Mouse (Mus musculus): ENCODE data around the gene Hs2st1. TPM values are rescaled to one million over a fixed set of nuclear protein-coding genes. Genes with fewer than 3 reads are reported as not detected.
A peak's percentile ranks its signal among the peaks of the same experiment; 100 is the strongest.

The Hs2st1 gene
- total and polyA plus RNA-seq, 2 experiments, result 1.9 to 6.0 TPM

GRCm38 (mm10) chr3:144597121-144597520 is 27.1 kb upstream of the Hs2st1 start:
- no peak overlapping the region for H3K4me3 ChIP-seq (ENCODE audit: insufficient read depth, low read depth, low read length)
- H3K4me1 ChIP-seq (ENCODE audit: control insufficient read depth, insufficient read depth, low read length), result no peaks in the 10 kb centered on the region
- peaks cover 1% of the 10 kb centered on the region; the same call in 1 of the 2 replicates for H3K79me2 ChIP-seq (ENCODE audit: control insufficient read depth, insufficient read depth, low read length)
- no peak overlapping the region for H3K27ac ChIP-seq (replicated peaks; ENCODE audit: insufficient read depth, low read depth, low read length)
- peaks cover 29% of the 10 kb centered on the region for H3K36me3 ChIP-seq (ENCODE audit: control insufficient read depth, insufficient read depth, low read length)
- H3K9ac ChIP-seq (ENCODE audit: low read depth, low read length), result no peak overlapping the region
- TF ChIP-seq POLR2A (IDR thresholded peaks at IDR 0.05; ENCODE audit: extremely low read depth, insufficient read depth, low read length), result no peak
- TF ChIP-seq CTCF (IDR thresholded peaks at IDR 0.05; ENCODE audit: low read depth, low read length), result no peak
- WGBS, result 92% methylated on average over 4 of the region's 4 CpGs
- no peak for DNase-seq (ENCODE audit: extremely low read depth, low read depth, low spot score)
- H3K27me3 ChIP-seq (ENCODE audit: control insufficient read depth, insufficient read depth, low read length), result no peaks in the 10 kb centered on the region

GRCm38 (mm10) chr3:144592992-144593785 is 23.2 kb upstream of the Hs2st1 start:
- Histone ChIP-seq H3K27ac (replicated peaks; ENCODE audit: insufficient read depth, low read depth, low read length) (no peak overlapping the region), H3K4me3 (ENCODE audit: insufficient read depth, low read depth, low read length) (no peak overlapping the region), H3K36me3 (ENCODE audit: control insufficient read depth, insufficient read depth, low read length) (peaks cover 37% of the 10 kb centered on the region), H3K27me3 (ENCODE audit: control insufficient read depth, insufficient read depth, low read length) (no peaks in the 10 kb centered on the region), H3K9ac (ENCODE audit: low read depth, low read length) (no peak overlapping the region), H3K79me2 (ENCODE audit: control insufficient read depth, insufficient read depth, low read length) (peaks cover 13% of the 10 kb centered on the region; the same call in 1 of the 2 replicates), H3K4me1 (ENCODE audit: control insufficient read depth, insufficient read depth, low read length) (no peaks in the 10 kb centered on the region)
- WGBS, result 92% methylated on average over 9 of the region's 9 CpGs
- TF ChIP-seq CTCF (IDR thresholded peaks at IDR 0.05; ENCODE audit: low read depth, low read length), result no peak
- no peak for DNase-seq (ENCODE audit: extremely low read depth, low read depth, low spot score)

GRCm38 (mm10) chr3:144589189-144589890 is 19.4 kb upstream of the Hs2st1 start:
- H3K9ac ChIP-seq (ENCODE audit: low read depth, low read length), result no peak overlapping the region
- peaks cover 16% of the 10 kb centered on the region for H3K36me3 ChIP-seq (ENCODE audit: control insufficient read depth, insufficient read depth, low read length)
- H3K4me1 ChIP-seq (ENCODE audit: control insufficient read depth, insufficient read depth, low read length), result peaks cover 16% of the 10 kb centered on the region
- no peak overlapping the region for H3K27ac ChIP-seq (replicated peaks; ENCODE audit: insufficient read depth, low read depth, low read length)
- no peak for DNase-seq (ENCODE audit: extremely low read depth, low read depth, low spot score)
- H3K27me3 ChIP-seq (ENCODE audit: control insufficient read depth, insufficient read depth, low read length), result no peaks in the 10 kb centered on the region
- no peak for TF ChIP-seq CTCF (IDR thresholded peaks at IDR 0.05; ENCODE audit: low read depth, low read length)
- TF ChIP-seq POLR2A (IDR thresholded peaks at IDR 0.05; ENCODE audit: extremely low read depth, insufficient read depth, low read length), result no peak
- no peak overlapping the region for H3K4me3 ChIP-seq (ENCODE audit: insufficient read depth, low read depth, low read length)
- 91% methylated on average over 8 of the region's 8 CpGs for WGBS
- H3K79me2 ChIP-seq (ENCODE audit: control insufficient read depth, insufficient read depth, low read length), result peaks cover 25% of the 10 kb centered on the region; the same call in 1 of the 2 replicates

GRCm38 (mm10) chr3:144586731-144587130 is 16.8 kb upstream of the Hs2st1 start:
- peaks cover 29% of the 10 kb centered on the region; the same call in 1 of the 2 replicates for H3K79me2 ChIP-seq (ENCODE audit: control insufficient read depth, insufficient read depth, low read length)
- no peak overlapping the region for H3K9ac ChIP-seq (ENCODE audit: low read depth, low read length)
- no peaks in the 10 kb centered on the region for H3K27me3 ChIP-seq (ENCODE audit: control insufficient read depth, insufficient read depth, low read length)
- H3K27ac ChIP-seq (replicated peaks; ENCODE audit: insufficient read depth, low read depth, low read length), result no peak overlapping the region
- peaks cover 10% of the 10 kb centered on the region for H3K36me3 ChIP-seq (ENCODE audit: control insufficient read depth, insufficient read depth, low read length)
- TF ChIP-seq POLR2A (IDR thresholded peaks at IDR 0.05; ENCODE audit: extremely low read depth, insufficient read depth, low read length) (no peak), CTCF (IDR thresholded peaks at IDR 0.05; ENCODE audit: low read depth, low read length) (no peak)
- WGBS, result 80% methylated on average over 7 of the region's 7 CpGs
- DNase-seq (ENCODE audit: extremely low read depth, low read depth, low spot score), result no peak
- H3K4me3 ChIP-seq (ENCODE audit: insufficient read depth, low read depth, low read length), result no peak overlapping the region
- peaks cover 22% of the 10 kb centered on the region for H3K4me1 ChIP-seq (ENCODE audit: control insufficient read depth, insufficient read depth, low read length)

- H3K4me1 ChIP-seq (ENCODE audit: control insufficient read depth, insufficient read depth, low read length), result peaks cover 25% of the 10 kb centered on the region
- 74% methylated on average over 6 of the region's 6 CpGs for WGBS
- peak overlapping the region; percentile 53; the same call in 1 of the 2 replicates for H3K27ac ChIP-seq (replicated peaks; ENCODE audit: insufficient read depth, low read depth, low read length)
- DNase-seq (ENCODE audit: extremely low read depth, low read depth, low spot score), result peak; percentile 27
- TF ChIP-seq POLR2A (IDR thresholded peaks at IDR 0.05; ENCODE audit: extremely low read depth, insufficient read depth, low read length) (no peak), CTCF (IDR thresholded peaks at IDR 0.05; ENCODE audit: low read depth, low read length) (no peak)
- H3K79me2 ChIP-seq (ENCODE audit: control insufficient read depth, insufficient read depth, low read length), result peaks cover 33% of the 10 kb centered on the region; the same call in 1 of the 2 replicates
- H3K36me3 ChIP-seq (ENCODE audit: control insufficient read depth, insufficient read depth, low read length), result no peaks in the 10 kb centered on the region
- H3K9ac ChIP-seq (ENCODE audit: low read depth, low read length), result no peak overlapping the region
- H3K27me3 ChIP-seq (ENCODE audit: control insufficient read depth, insufficient read depth, low read length), result no peaks in the 10 kb centered on the region
- H3K4me3 ChIP-seq (ENCODE audit: insufficient read depth, low read depth, low read length), result no peak overlapping the region
These were observed 15.0 kb upstream of the Hs2st1 start for GRCm38 (mm10) chr3:144584789-144585553.
